Mouse (Mus musculus) liver, embryonic 18 days (tissue): ENCODE measurements around the gene Syt16. TPM values are rescaled to one million over a fixed set of nuclear protein-coding genes. Genes with fewer than 3 reads are reported as not detected.

Source experiments
- polyA plus RNA-seq: library from polyadenylated mRNA; depleted of rRNA; stranded (reverse); fragments of >200 nt; gene quantifications from 2 replicates; pipeline ENCODE4 v1.2.3, GENCODE M21; 2012; rRNA removed

The Syt16 gene
- polyA plus RNA-seq = 0.01 TPM in 1 of 2 replicates, not detected in the other

GRCm38 (mm10) chr12:73997297-73998127, at the start of gene Syt16:
Gene Syt16 (plus strand): TSS chr12:73997661.

DNA sequence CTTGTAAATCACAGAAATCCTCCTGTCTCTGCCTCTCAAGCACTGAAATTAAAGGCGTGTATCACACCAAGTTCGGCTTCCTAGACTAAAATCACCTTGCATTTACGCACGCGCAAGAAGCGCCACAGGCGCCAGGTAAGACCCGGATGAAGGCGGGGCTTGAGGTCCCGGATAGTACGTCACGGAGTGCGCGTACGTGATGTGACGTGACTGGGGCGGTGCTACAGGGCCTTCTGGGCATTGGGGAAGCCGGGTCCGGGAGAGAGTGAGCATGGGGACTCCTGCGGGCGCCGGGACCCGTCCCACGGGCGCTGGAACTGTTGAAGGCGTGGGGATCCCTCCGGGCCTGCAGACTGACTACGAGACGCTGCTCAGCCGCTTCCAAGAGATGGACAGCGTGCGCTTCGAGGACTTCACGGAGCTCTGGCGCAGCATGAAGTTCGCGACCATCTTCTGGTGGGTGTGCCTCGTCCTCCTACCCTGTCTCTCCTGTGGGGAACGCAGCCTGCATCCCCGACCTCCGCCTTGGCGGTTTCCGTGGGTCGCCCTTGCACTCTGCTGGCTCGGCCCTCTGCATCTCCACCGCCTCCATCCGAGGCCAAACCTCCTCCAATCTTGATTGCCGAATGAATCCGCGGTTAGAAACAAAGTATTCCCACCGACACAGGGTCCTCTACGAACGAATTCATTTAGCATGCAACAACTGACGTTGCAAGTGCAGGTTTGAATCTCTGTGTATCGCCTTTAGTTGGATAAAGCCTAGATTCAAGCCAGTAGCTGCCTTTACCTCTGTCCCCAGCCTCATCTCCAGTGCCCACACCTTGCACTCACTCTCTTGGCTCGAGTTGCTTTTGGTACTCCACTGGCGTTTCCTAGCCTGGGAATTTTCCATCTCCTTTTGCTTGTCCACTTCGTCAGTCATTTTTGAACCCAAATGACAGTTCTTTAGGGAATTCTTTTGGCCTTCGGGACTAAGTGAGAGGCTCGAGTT, 32.9 kb upstream of the Syt16 start, which contains the start of gene Snapc1:
Gene Snapc1, plus strand, starts transcription at position 191 of the 991 bp plus-strand sequence.

GRCm38 (mm10) chr12:74316344-74316973, 319.0 kb downstream of the Syt16 start, which contains the start of gene Gm11042:
Gene Gm11042 (minus strand): TSS chr12:74316394.

Other genes with a start within 250 kb of the Syt16 start
- gene Hif1a, start 96.3 kb upstream of the Syt16 start, polyA plus RNA-seq = 10.9 and 11.6 TPM in 2 replicates
- gene Gm49321, start 60.0 kb upstream of the Syt16 start, polyA plus RNA-seq = not detected in 2 replicates
- gene Snapc1, start 33.2 kb upstream of the Syt16 start, polyA plus RNA-seq = 3.2 and 3.3 TPM in 2 replicates